Mouse (Mus musculus) kidney, postnatal 4 days (tissue): ENCODE results near the gene H2afy.

Experiments used
- DNase-seq, 2 experiments: peaks; one replicate each; pipeline ENCODE4 v3.0.0; 2021; ENCODE audit warnings: mixed read lengths in 2 of 2

The H2afy gene

GRCm38 (mm10) chr13:56144021-56144420, 7.9 kb upstream of the H2afy start:
- DNase-seq = peak; percentile 27 to 38

GRCm38 (mm10) chr13:56143151-56143513, 7.0 kb upstream of the H2afy start:
- no peak for DNase-seq

GRCm38 (mm10) chr13:56142382-56143150, 6.4 kb upstream of the H2afy start:
- no peak for DNase-seq

- DNase-seq = no peak
These were observed 3.1 kb upstream of the H2afy start for GRCm38 (mm10) chr13:56139167-56139751.

GRCm38 (mm10) chr13:56135231-56136052, 719 bp downstream of the H2afy start:
- DNase-seq = peak; percentile 92 to 95

GRCm38 (mm10) chr13:56134631-56135181, 1.5 kb downstream of the H2afy start:
- DNase-seq = peak; percentile 61 to 74

GRCm38 (mm10) chr13:56134031-56134430, 2.1 kb downstream of the H2afy start:
- DNase-seq = no peak

- DNase-seq = no peak
These were observed 3.2 kb downstream of the H2afy start for GRCm38 (mm10) chr13:56132941-56133340.

GRCm38 (mm10) chr13:56132326-56132936, 3.7 kb downstream of the H2afy start:
- no peak for DNase-seq

GRCm38 (mm10) chr13:56130544-56130943, 5.6 kb downstream of the H2afy start:
- no peak for DNase-seq

GRCm38 (mm10) chr13:56129578-56129977, 6.6 kb downstream of the H2afy start:
- DNase-seq = no peak

- DNase-seq = no peak
These were observed 7.1 kb downstream of the H2afy start for GRCm38 (mm10) chr13:56129014-56129413.

- no peak for DNase-seq
These were observed 10.5 kb downstream of the H2afy start for GRCm38 (mm10) chr13:56125632-56126031.

- DNase-seq = no peak
These were observed 13.1 kb downstream of the H2afy start for GRCm38 (mm10) chr13:56123075-56123474.

- no peak for DNase-seq
These were observed 18.0 kb downstream of the H2afy start for GRCm38 (mm10) chr13:56117991-56118765.

GRCm38 (mm10) chr13:56115906-56116305, 20.3 kb downstream of the H2afy start:
- no peak for DNase-seq

- DNase-seq = peak in 1 of 2 experiments; percentile 62
These were observed 20.8 kb downstream of the H2afy start for GRCm38 (mm10) chr13:56115386-56115785.

GRCm38 (mm10) chr13:56113431-56114248, 22.5 kb downstream of the H2afy start:
- peak; percentile 44 to 59 for DNase-seq

- DNase-seq = peak in 1 of 2 experiments; percentile 54
These were observed 23.2 kb downstream of the H2afy start for GRCm38 (mm10) chr13:56112980-56113379.

GRCm38 (mm10) chr13:56112496-56112895, 23.7 kb downstream of the H2afy start:
- DNase-seq = peak; percentile 54 to 68

GRCm38 (mm10) chr13:56111601-56112000, 24.6 kb downstream of the H2afy start:
- peak in 1 of 2 experiments; percentile 30 for DNase-seq
